Mouse (Mus musculus) intestine, postnatal 0 days (tissue): Measurements from ENCODE around the gene Fmo3. TPM values are rescaled to one million over a fixed set of nuclear protein-coding genes. Genes with fewer than 3 reads are reported as not detected.
A peak's percentile ranks its signal among the peaks of the same experiment; 100 is the strongest.

ENCODE experiments used
- ATAC-seq: fragments of 200-750 bp; cut with Nextera tagmentation; 2 replicates; pipeline ENCODE4 v1.8.0; 2017; ENCODE audit warnings: mild to moderate bottlenecking, moderate TSS enrichment, moderate library complexity
- H3K27ac ChIP-seq: fragments of 300-500 bp; sonication (generic); 2 replicates; pipeline ENCODE4 v1.5.1; 2014; ENCODE audit warnings: mild to moderate bottlenecking, low read depth, low read length, moderate library complexity
- H3K27me3 ChIP-seq: fragments of 300-500 bp; sonication (generic); replicated peaks from 2 replicates; pipeline ENCODE4 v1.6.1; 2014; ENCODE audit warnings: low read length, mixed read lengths; ENCODE audit not compliant: control insufficient read depth, insufficient read depth
- H3K36me3 ChIP-seq: fragments of 300-500 bp; sonication (generic); 2 replicates; pipeline ENCODE4 v1.6.1; 2014; ENCODE audit warnings: mild to moderate bottlenecking, moderate library complexity; ENCODE audit not compliant: control insufficient read depth, insufficient read depth
- H3K4me1 ChIP-seq: fragments of 300-500 bp; sonication (generic); replicated peaks from 2 replicates; pipeline ENCODE4 v1.6.1; 2014; ENCODE audit warnings: antibody characterized with exemption, low read length, mixed read lengths; ENCODE audit not compliant: control insufficient read depth, insufficient read depth
- H3K4me2 ChIP-seq: fragments of 300-500 bp; sonication (generic); replicated peaks from 2 replicates; pipeline ENCODE4 v1.6.1; 2014; ENCODE audit warnings: low read depth, mild to moderate bottlenecking, moderate library complexity
- H3K4me3 ChIP-seq: fragments of 300-500 bp; sonication (generic); 2 replicates; pipeline ENCODE4 v1.5.1; 2014; ENCODE audit warnings: low read depth, low read length
- H3K9ac ChIP-seq: fragments of 300-500 bp; sonication (generic); 2 replicates; pipeline ENCODE4 v1.6.1; 2014; ENCODE audit warnings: mild to moderate bottlenecking, low read depth, low read length
- H3K9me3 ChIP-seq: fragments of 300-500 bp; sonication (generic); 2 replicates; pipeline ENCODE4 v1.6.1; 2016; ENCODE audit warnings: mixed run types; ENCODE audit not compliant: control insufficient read depth
- CTCF ChIP-seq: sonication (generic); IDR thresholded peaks from 2 replicates; pipeline ENCODE4 v1.5.1; 2016; ENCODE audit warnings: low read depth, mild to moderate bottlenecking, control low read depth, antibody characterized with exemption, moderate library complexity
- WGBS: fragments of 180-500 bp; shearing (Covaris S2); extraction: QIAGEN DNeasy Blood & Tissue Kit; methylation state at CpG from one replicate; pipeline ENCODE4 v1.1.7; 2014; 5-methylcytosine and 5-hydroxymethylcytosine counted together
- polyA plus RNA-seq: library from polyadenylated mRNA; unstranded; fragments of >200 nt; fragmentation: Nextera tagmentation; extraction: Ambion mirVana; gene quantifications from 2 replicates; pipeline ENCODE4 v1.2.1, GENCODE M21; 2015

Fmo3 gene
- polyA plus RNA-seq, 1 experiment from 2014 or later: not detected

DNA sequence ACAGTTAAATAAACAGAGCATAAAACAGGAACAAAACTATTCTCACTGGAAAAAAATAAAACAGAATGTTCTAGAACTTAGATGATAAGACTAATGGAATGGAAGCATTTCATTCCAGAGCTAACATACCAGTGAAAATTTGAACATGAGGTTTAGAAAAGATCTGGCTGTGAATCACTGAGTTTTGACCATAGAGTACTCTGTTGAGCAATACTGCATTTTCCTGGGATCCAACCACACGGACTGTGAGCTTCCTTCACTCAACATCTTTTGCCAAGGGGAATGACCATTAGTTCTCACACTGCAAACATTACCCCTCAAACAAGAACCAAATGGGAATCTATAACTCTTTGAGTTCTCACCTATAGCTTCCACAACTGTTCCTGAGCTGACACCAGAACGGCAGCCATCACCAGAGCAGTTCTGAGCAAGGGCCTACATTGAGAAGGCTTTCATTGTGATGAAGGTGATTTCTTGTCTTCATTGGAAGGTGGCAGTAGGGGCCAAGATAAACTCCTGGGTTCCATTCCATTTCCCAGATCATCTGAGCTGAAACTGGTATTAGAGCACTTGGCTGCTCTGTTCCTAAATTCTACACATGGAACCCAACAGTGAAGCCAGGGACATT lies 1.9 kb upstream of the Fmo3 start:
- no peak overlapping the region for H3K9ac ChIP-seq
- H3K36me3 ChIP-seq: no peaks in the 10 kb centered on the region
- ATAC-seq: no peak
- no peak for TF ChIP-seq CTCF
- no peak overlapping the region for H3K4me2 ChIP-seq
- WGBS: 85% methylated on average over 2 of the region's 2 CpGs
- no peak overlapping the region for H3K27ac ChIP-seq
- no peaks in the 10 kb centered on the region for H3K4me1 ChIP-seq
- H3K9me3 ChIP-seq: no peaks in the 10 kb centered on the region
- H3K4me3 ChIP-seq: no peak overlapping the region
- H3K27me3 ChIP-seq: no peaks in the 10 kb centered on the region

DNA sequence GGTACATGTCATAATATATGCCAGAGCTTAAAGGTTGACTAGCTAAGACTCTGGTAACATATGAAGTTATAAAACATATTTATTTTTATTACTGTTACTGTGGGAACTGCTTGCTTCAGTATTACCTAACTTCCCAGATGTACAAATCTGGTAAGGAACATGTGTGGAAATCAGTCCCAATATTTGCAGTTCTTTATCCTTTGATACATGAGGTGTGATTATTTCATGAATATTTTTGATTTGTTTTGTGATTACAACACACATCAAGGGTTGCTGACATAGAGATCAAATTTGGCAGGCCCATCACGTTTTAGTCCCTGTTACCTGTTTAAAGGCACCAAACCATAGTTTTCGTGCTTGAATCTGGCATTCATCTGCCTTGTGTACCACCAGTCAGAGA lies 20.8 kb downstream of the Fmo3 start:
- 60% methylated on average over 2 of the region's 2 CpGs for WGBS
- Histone ChIP-seq H3K9me3 (no peaks in the 10 kb centered on the region), H3K4me3 (no peak overlapping the region), H3K4me1 (no peaks in the 10 kb centered on the region), H3K27ac (no peak overlapping the region), H3K9ac (no peak overlapping the region), H3K36me3 (no peaks in the 10 kb centered on the region), H3K4me2 (no peak overlapping the region), H3K27me3 (no peaks in the 10 kb centered on the region)
- ATAC-seq: no peak
- TF ChIP-seq CTCF: no peak

DNA sequence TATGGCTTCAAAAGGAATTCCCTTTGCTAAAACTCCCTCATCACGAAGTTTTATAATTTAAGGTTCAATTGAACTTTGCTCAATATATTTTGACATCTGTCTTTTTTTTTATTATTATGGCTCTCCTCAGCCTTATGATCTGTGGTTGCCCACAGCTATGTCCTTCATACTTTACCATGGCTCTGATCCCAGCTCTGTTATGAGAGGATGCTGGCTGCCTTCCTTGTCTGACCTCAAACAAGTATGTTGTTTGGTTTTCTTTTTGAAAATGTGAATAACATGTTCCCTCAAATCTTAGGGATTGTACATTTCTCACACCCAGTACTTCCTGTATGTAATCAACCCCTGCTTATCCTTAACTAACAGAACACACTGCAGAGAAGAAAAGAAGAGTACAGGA lies 26.9 kb downstream of the Fmo3 start:
- H3K36me3 ChIP-seq: no peaks in the 10 kb centered on the region
- no peak overlapping the region for H3K27ac ChIP-seq
- ATAC-seq: no peak
- H3K4me2 ChIP-seq: no peak overlapping the region
- H3K9me3 ChIP-seq: no peaks in the 10 kb centered on the region
- no peaks in the 10 kb centered on the region for H3K27me3 ChIP-seq
- H3K9ac ChIP-seq: no peak overlapping the region
- WGBS: 82% methylated on average over 1 of the region's 1 CpGs
- TF ChIP-seq CTCF: no peak
- H3K4me3 ChIP-seq: no peak overlapping the region
- H3K4me1 ChIP-seq: no peaks in the 10 kb centered on the region

DNA sequence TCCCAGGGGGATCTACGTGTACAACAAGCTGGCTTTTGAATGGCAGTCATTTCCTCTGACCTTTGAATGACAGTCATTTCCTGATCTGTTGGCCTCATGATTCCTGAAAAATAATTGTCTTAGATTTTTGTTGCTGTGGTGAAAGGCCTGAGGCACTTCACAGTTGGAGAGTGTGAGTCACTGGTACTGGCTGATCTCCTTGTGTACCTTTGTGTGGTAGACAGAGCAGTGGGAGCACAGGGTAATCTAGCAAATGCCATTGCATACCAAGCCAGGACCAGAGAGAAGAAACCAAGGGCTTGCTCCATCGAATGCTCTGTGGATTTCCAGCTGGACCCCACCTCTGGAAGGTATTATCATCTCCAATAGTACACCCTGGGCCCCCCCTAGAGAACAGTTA lies 31.2 kb downstream of the Fmo3 start:
- WGBS: 34% methylated on average over 2 of the region's 2 CpGs
- TF ChIP-seq CTCF: no peak
- H3K4me2 ChIP-seq: no peak overlapping the region
- ATAC-seq: peak; percentile 31; the same call in 1 of the 2 replicates
- H3K4me1 ChIP-seq: no peaks in the 10 kb centered on the region
- H3K27ac ChIP-seq: no peak overlapping the region
- H3K36me3 ChIP-seq: no peaks in the 10 kb centered on the region
- H3K27me3 ChIP-seq: no peaks in the 10 kb centered on the region
- H3K9ac ChIP-seq: no peak overlapping the region
- no peaks in the 10 kb centered on the region for H3K9me3 ChIP-seq
- no peak overlapping the region for H3K4me3 ChIP-seq

DNA sequence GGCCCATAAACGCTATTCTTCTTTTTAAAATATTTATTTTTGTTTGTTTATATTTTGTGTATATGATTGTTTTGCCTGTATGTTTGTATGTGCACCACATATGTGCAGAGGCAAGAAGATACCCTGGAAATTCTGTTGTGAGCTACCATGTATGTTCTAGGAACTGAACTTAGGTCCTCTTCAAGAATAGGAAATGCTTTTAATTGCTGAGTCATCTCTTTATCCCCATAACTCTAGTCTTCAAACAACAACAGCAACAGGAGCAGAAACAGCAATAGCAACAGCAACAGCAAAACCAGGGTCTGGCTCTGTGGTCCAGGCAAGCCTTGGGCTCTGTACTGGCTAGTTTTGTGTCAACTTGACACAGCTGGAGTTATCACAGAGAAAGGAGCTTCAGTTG lies 34.6 kb downstream of the Fmo3 start:
- no peaks in the 10 kb centered on the region for H3K4me1 ChIP-seq
- H3K4me2 ChIP-seq: no peak overlapping the region
- no peak overlapping the region for H3K9ac ChIP-seq
- no peaks in the 10 kb centered on the region for H3K9me3 ChIP-seq
- no peak overlapping the region for H3K27ac ChIP-seq
- no peak overlapping the region for H3K4me3 ChIP-seq
- H3K36me3 ChIP-seq: no peaks in the 10 kb centered on the region
- ATAC-seq: no peak
- 86% methylated on average over 1 of the region's 1 CpGs for WGBS
- no peak for TF ChIP-seq CTCF
- H3K27me3 ChIP-seq: no peaks in the 10 kb centered on the region

DNA sequence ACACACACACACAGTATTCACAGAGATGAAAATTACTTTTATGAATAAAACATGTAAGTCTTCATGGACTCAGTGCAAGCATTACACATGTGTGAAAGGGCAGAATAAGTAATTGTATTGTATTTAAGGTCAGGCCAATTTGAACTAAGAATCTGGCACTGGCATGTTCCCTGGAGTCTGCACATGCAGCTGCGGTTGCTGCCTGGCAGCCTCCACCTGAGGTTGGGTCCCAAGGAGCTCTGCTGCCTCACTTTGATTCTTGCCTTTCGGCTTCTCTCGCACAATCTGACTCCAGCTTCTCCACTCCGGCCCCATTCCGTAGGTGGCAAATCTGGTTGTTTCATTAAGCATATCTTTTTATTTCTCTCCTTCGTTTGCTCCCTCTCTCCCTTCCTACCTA lies 36.4 kb downstream of the Fmo3 start:
- Histone ChIP-seq H3K9ac (no peak overlapping the region), H3K27me3 (no peaks in the 10 kb centered on the region), H3K9me3 (no peaks in the 10 kb centered on the region), H3K27ac (no peak overlapping the region), H3K4me3 (no peak overlapping the region), H3K36me3 (no peaks in the 10 kb centered on the region), H3K4me2 (no peak overlapping the region), H3K4me1 (no peaks in the 10 kb centered on the region)
- no peak for ATAC-seq
- WGBS: 91% methylated on average over 6 of the region's 6 CpGs
- TF ChIP-seq CTCF: no peak
